Mouse (Mus musculus) retina, embryonic 14.5 days (tissue): ENCODE measurements around the gene Dnaaf5.

ENCODE experiments used
- DNase-seq: peaks from one replicate; pipeline ENCODE4 v3.0.0-alpha.2; 2015; ENCODE audit warnings: low spot score

Dnaaf5 gene

DNA sequence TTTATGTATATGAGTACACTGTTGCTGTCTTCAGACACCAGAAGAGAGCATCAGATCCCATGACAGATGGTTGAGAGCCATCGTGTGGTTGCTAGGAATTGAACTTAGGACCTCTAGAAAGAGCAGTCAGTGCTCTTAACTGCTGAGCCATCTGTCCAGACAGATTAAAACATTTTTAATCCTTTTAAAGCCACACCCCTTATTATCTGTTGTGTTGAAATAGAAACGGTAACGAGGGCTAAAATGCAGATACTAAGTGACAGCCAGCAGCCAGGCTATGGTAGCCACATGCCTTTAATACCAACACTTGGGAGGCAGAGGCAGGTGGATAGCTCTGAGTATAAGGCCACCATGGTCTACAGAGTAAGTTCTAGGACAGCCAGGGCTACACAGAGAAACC, 82.1 kb downstream of the Dnaaf5 start:
- DNase-seq: peak; percentile 43

DNA sequence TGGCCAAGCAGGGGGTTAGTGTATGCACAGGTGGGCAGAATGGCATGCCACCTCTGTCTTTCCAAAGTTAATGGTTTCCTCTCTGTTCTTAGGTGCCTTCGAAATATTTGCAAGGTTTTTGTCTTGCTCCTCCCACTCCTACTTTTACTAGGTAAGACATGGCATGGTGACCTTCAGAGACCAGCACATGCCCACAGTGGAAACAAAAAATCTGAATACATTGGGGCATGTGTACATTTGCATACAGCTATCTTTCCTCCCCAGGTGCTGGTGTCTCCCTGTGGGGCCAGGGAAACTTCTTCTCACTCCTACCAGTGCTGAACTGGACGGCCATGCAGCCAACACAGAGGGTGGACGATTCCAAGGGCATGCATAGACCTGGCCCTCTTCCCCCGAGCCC, 84.4 kb downstream of the Dnaaf5 start:
- no peak for DNase-seq
